Mouse (Mus musculus) brain, embryonic 14.5 days (tissue): ENCODE results near the gene Mest.

ENCODE experiments used
- CTCF ChIP-seq: fragments of 200-500 bp; IDR thresholded peaks from 2 replicates; pipeline ENCODE4 v1.5.1; 2012; ENCODE audit warnings: inconsistent platforms, mild to moderate bottlenecking, moderate library complexity, borderline replicate concordance; ENCODE audit not compliant: insufficient read depth, insufficient read length; ENCODE audit errors: extremely low read depth
- POLR2A ChIP-seq: fragments of 200-500 bp; IDR thresholded peaks from 2 replicates; pipeline ENCODE4 v1.6.1; 2012; ENCODE audit warnings: mild to moderate bottlenecking, inconsistent platforms, borderline replicate concordance; ENCODE audit not compliant: poor library complexity, insufficient read depth, insufficient read length, severe bottlenecking; ENCODE audit errors: extremely low read depth

- TF ChIP-seq CTCF (no peak), POLR2A (peak; percentile 63; the same call in 1 of the 2 replicates)
Measured at GRCm38 (mm10) chr6:30693350-30693991, 29.9 kb upstream of the Mest start, which contains the start of gene Cep41.
